Mouse (Mus musculus) heart, adult 2 months (tissue): ENCODE results near the gene Zbtb25.

Experiments used
- CTCF ChIP-seq: fragments of 200-600 bp; IDR thresholded peaks from 2 replicates; pipeline ENCODE4 v1.8.1; 2022; ENCODE audit warnings: antibody characterized with exemption, mild to moderate bottlenecking, moderate library complexity
- EP300 ChIP-seq: fragments of 200-500 bp; IDR thresholded peaks from 2 replicates; pipeline ENCODE4 v1.6.1; 2011; ENCODE audit warnings: low read depth, low read length, control low read depth; ENCODE audit not compliant: insufficient read depth
- POLR2A ChIP-seq: fragments of 200-500 bp; IDR thresholded peaks from 2 replicates; pipeline ENCODE4 v1.6.1; 2011; ENCODE audit warnings: mild to moderate bottlenecking, low read depth, low read length, control low read depth; ENCODE audit not compliant: insufficient read depth

DNA sequence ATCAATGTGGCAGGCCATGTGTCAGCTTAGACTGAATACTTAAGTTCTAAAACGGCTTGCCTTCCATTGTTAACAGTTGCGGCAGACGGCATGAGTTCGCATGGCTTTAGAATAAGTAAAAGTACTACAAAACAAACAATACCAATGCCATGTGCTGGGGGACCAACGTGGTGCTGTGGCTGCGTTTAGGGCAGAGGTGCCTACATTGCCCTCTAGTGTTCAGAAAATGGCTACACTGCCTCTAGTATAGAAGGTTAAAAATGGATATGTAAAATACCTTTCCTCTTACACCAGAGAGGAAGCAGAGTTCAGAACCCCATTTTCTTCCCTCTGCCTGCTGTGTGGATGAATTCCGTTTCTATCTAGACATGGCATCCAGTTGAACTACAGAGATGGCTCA lies 7.2 kb upstream of the Zbtb25 start:
- peak; percentile 80 for TF ChIP-seq CTCF
- no peak for TF ChIP-seq POLR2A
- no peak for TF ChIP-seq EP300
